Mouse (Mus musculus) erythroblast, embryonic 14.5 days (primary cell): Measurements from ENCODE around the gene Coro2a. TPM values are rescaled to one million over a fixed set of nuclear protein-coding genes. Genes with fewer than 3 reads are reported as not detected.
"Not testable (repeated sequence)": the region's sequence is repeated elsewhere in the genome, so short reads cannot be mapped to it uniquely, and the experiment has no call there.

Source experiments
- H3K27me3 ChIP-seq: 2 replicates; pipeline ENCODE4 v1.6.1; 2012; ENCODE audit warnings: inconsistent platforms; ENCODE audit not compliant: control insufficient read depth
- H3K36me3 ChIP-seq: 2 replicates; pipeline ENCODE4 v1.6.1; 2012; ENCODE audit warnings: mild to moderate bottlenecking, inconsistent platforms; ENCODE audit not compliant: control insufficient read depth
- H3K4me1 ChIP-seq: 2 replicates; pipeline ENCODE4 v1.6.1; 2012; ENCODE audit warnings: inconsistent platforms; ENCODE audit not compliant: control insufficient read depth
- H3K4me3 ChIP-seq: replicated peaks from 2 replicates; pipeline ENCODE3; 2012; ENCODE audit warnings: moderate library complexity, mild to moderate bottlenecking, inconsistent platforms
- H3K9me3 ChIP-seq: 2 replicates; pipeline ENCODE4 v1.6.1; 2012; ENCODE audit warnings: low read length, inconsistent platforms, mixed read lengths; ENCODE audit not compliant: control insufficient read depth
- GATA1 ChIP-seq: IDR thresholded peaks from 2 replicates; pipeline ENCODE4 v1.6.1; 2012; ENCODE audit warnings: low read length, inconsistent platforms, mixed read lengths
- TAL1 ChIP-seq: IDR thresholded peaks from 3 replicates; pipeline ENCODE4 v1.6.1; 2012; ENCODE audit warnings: low read length, inconsistent platforms, mixed read lengths
- polyA plus RNA-seq: library from polyadenylated mRNA; stranded (reverse); fragments of >175 nt; gene quantifications from 2 replicates; pipeline ENCODE4 v1.2.3, GENCODE M21; 2012

Gene Coro2a
- polyA plus RNA-seq, 1 experiment: 0.21 TPM

GRCm38 (mm10) chr4:46600473-46601257 is 1.3 kb downstream of the Coro2a start:
- Histone ChIP-seq H3K4me1 (peaks cover 12% of the 10 kb centered on the region), H3K27me3 (peaks cover 61% of the 10 kb centered on the region), H3K9me3 (peaks cover 3% of the 10 kb centered on the region; the same call in 1 of the 2 replicates), H3K36me3 (no peaks in the 10 kb centered on the region), H3K4me3 (no peak overlapping the region)
- TF ChIP-seq GATA1 (no peak), TAL1 (no peak)

GRCm38 (mm10) chr4:46599609-46600008 is 2.4 kb downstream of the Coro2a start:
- H3K4me3 ChIP-seq, H3K36me3 ChIP-seq: not testable (repeated sequence)

GRCm38 (mm10) chr4:46598981-46599380 is 3.0 kb downstream of the Coro2a start:
- H3K27me3 ChIP-seq: peaks cover 61% of the 10 kb centered on the region
- no peak overlapping the region for H3K4me3 ChIP-seq
- H3K9me3 ChIP-seq: peaks cover 3% of the 10 kb centered on the region; the same call in 1 of the 2 replicates

More at GRCm38 (mm10) chr4:46599609-46600008, 2.4 kb downstream of the Coro2a start:
- peaks cover 61% of the 10 kb centered on the region for H3K27me3 ChIP-seq
- H3K9me3 ChIP-seq: not testable (repeated sequence)
- peaks cover 12% of the 10 kb centered on the region for H3K4me1 ChIP-seq

GRCm38 (mm10) chr4:46598111-46598510 is 3.9 kb downstream of the Coro2a start:
- Histone ChIP-seq H3K27me3 (peaks cover 56% of the 10 kb centered on the region), H3K4me1 (peaks cover 12% of the 10 kb centered on the region), H3K4me3 (no peak overlapping the region), H3K36me3 (no peaks in the 10 kb centered on the region), H3K9me3 (peaks cover 3% of the 10 kb centered on the region; the same call in 1 of the 2 replicates)
- no peak for TF ChIP-seq GATA1
- no peak for TF ChIP-seq TAL1

More at GRCm38 (mm10) chr4:46598981-46599380, 3.0 kb downstream of the Coro2a start:
- no peaks in the 10 kb centered on the region for H3K36me3 ChIP-seq
- TF ChIP-seq TAL1: no peak
- TF ChIP-seq GATA1: no peak
- peaks cover 12% of the 10 kb centered on the region for H3K4me1 ChIP-seq

- Histone ChIP-seq H3K9me3 (peaks cover 3% of the 10 kb centered on the region; the same call in 1 of the 2 replicates), H3K4me1 (peaks cover 12% of the 10 kb centered on the region), H3K36me3 (no peaks in the 10 kb centered on the region), H3K27me3 (peaks cover 50% of the 10 kb centered on the region), H3K4me3 (no peak overlapping the region)
- no peak for TF ChIP-seq GATA1
- TF ChIP-seq TAL1: no peak
These were observed 4.6 kb downstream of the Coro2a start for GRCm38 (mm10) chr4:46597286-46597961.

- H3K4me3 ChIP-seq: no peak overlapping the region
- peaks cover 3% of the 10 kb centered on the region for H3K4me1 ChIP-seq
- H3K36me3 ChIP-seq: no peaks in the 10 kb centered on the region
- TF ChIP-seq TAL1: no peak
- TF ChIP-seq GATA1: no peak
- H3K9me3 ChIP-seq: peaks cover 3% of the 10 kb centered on the region; the same call in 1 of the 2 replicates
- peaks cover 39% of the 10 kb centered on the region for H3K27me3 ChIP-seq
These were observed 5.6 kb downstream of the Coro2a start for GRCm38 (mm10) chr4:46596398-46596797.

GRCm38 (mm10) chr4:46594131-46594530 is 7.9 kb downstream of the Coro2a start:
- H3K4me3 ChIP-seq: no peak overlapping the region
- no peaks in the 10 kb centered on the region for H3K36me3 ChIP-seq
- H3K9me3 ChIP-seq: no peaks in the 10 kb centered on the region
- no peak for TF ChIP-seq TAL1
- no peak for TF ChIP-seq GATA1
- no peaks in the 10 kb centered on the region for H3K4me1 ChIP-seq
- peaks cover 19% of the 10 kb centered on the region for H3K27me3 ChIP-seq

GRCm38 (mm10) chr4:46593472-46593871 is 8.5 kb downstream of the Coro2a start:
- no peaks in the 10 kb centered on the region for H3K9me3 ChIP-seq
- H3K4me1 ChIP-seq: no peaks in the 10 kb centered on the region
- H3K27me3 ChIP-seq: peaks cover 14% of the 10 kb centered on the region
- no peak for TF ChIP-seq GATA1
- no peak for TF ChIP-seq TAL1
- H3K36me3 ChIP-seq: no peaks in the 10 kb centered on the region
- H3K4me3 ChIP-seq: no peak overlapping the region

GRCm38 (mm10) chr4:46591833-46592520 is 10.0 kb downstream of the Coro2a start:
- Histone ChIP-seq H3K4me3 (no peak overlapping the region), H3K4me1 (no peaks in the 10 kb centered on the region), H3K36me3 (no peaks in the 10 kb centered on the region), H3K27me3 (peaks cover 4% of the 10 kb centered on the region; the same call in 1 of the 2 replicates), H3K9me3 (no peaks in the 10 kb centered on the region)
- TF ChIP-seq TAL1 (no peak), GATA1 (no peak)
